Mouse (Mus musculus) megakaryocyte, embryonic 14.5 days (primary cell): ENCODE measurements around the gene Ifitm7.

Experiments
- FLI1 ChIP-seq: IDR thresholded peaks from 2 replicates; pipeline ENCODE4 v1.6.1; 2012; ENCODE audit warnings: low read length, inconsistent platforms, mixed read lengths
- GATA1 ChIP-seq: IDR thresholded peaks from 3 replicates; pipeline ENCODE4 v1.6.1; 2012; ENCODE audit warnings: mixed read lengths, low read length, inconsistent platforms, borderline replicate concordance

DNA sequence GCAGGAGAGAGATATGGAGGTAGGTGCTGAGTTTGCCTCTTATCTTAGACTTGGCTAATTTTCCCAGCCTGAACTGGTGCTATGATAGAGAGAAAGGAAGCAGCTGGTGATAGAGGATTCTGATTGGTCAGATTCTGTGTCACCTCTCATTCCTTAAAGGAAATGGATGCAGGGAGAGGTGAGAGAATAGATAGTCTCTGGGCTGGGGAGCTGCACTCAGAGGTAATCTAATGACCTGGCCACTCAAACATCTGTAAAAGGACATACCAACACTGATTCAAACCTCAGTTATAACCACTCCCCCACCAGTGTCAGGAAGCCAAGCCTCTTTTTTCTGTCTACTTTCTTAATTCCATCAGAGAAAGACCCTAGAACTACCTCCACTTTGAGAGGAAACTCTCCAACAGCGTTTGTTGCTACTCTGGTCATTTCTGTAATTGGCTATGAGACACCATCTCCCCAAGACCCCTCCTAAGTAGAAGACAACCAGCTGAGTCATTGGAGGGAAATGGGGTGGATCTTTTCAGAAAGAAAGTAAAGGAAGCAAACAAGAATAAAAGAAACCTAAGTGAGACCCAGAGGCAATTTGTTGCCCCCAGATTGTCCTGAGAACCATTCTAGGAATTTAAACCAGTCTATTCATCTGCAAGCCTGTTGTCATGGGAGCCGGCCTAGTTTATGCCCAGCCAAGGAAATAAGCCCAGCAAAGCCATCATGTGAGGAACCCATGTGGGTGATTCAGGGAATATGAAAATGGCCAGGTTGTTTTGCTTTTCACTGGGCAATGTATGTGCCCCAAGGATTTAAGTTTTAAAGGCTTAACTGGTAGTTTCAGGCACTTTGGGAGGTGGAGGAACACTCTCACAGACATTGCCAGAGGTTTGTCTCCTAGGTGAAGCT, 38.7 kb upstream of the Ifitm7 start:
- TF ChIP-seq GATA1: no peak
- no peak for TF ChIP-seq FLI1
